Mouse (Mus musculus): ENCODE measurements around the gene Sept9. TPM values are rescaled to one million over a fixed set of nuclear protein-coding genes. Genes with fewer than 3 reads are reported as not detected.

Gene Sept9
- polyA plus RNA-seq, 1 experiment = 34.6 TPM

GRCm38 (mm10) chr11:117348429-117349103 lies 149.1 kb downstream of the Sept9 start:
- H3K27ac ChIP-seq (ENCODE audit: insufficient read depth, low read length) = no peak overlapping the region
- peaks cover 4% of the 10 kb centered on the region for H3K4me1 ChIP-seq (ENCODE audit: control insufficient read depth, insufficient read depth, low read length)
- TF ChIP-seq POLR2A (IDR thresholded peaks at IDR 0.05; ENCODE audit: extremely low read depth, insufficient read depth, low read length) (no peak), CTCF (IDR thresholded peaks at IDR 0.05; ENCODE audit: extremely low read depth, insufficient read depth, low read length) (no peak)

GRCm38 (mm10) chr11:117349429-117350363 lies 150.2 kb downstream of the Sept9 start:
- Histone ChIP-seq H3K4me3 (ENCODE audit: insufficient read depth, low read length) (no peak overlapping the region), H3K4me1 (ENCODE audit: control insufficient read depth, insufficient read depth, low read length) (peaks cover 4% of the 10 kb centered on the region), H3K27ac (ENCODE audit: insufficient read depth, low read length) (no peak overlapping the region)
- TF ChIP-seq POLR2A (IDR thresholded peaks at IDR 0.05; ENCODE audit: extremely low read depth, insufficient read depth, low read length) (no peak), CTCF (IDR thresholded peaks at IDR 0.05; ENCODE audit: extremely low read depth, insufficient read depth, low read length) (no peak)

More at GRCm38 (mm10) chr11:117348429-117349103, 149.1 kb downstream of the Sept9 start:
- H3K4me3 ChIP-seq (ENCODE audit: insufficient read depth, low read length) = no peak overlapping the region

GRCm38 (mm10) chr11:117350462-117351222 lies 151.2 kb downstream of the Sept9 start:
- Histone ChIP-seq H3K4me3 (ENCODE audit: insufficient read depth, low read length) (no peak overlapping the region), H3K27ac (ENCODE audit: insufficient read depth, low read length) (no peak overlapping the region), H3K4me1 (ENCODE audit: control insufficient read depth, insufficient read depth, low read length) (peaks cover 4% of the 10 kb centered on the region)
- no peak for TF ChIP-seq POLR2A (IDR thresholded peaks at IDR 0.05; ENCODE audit: extremely low read depth, insufficient read depth, low read length)
- no peak for TF ChIP-seq CTCF (IDR thresholded peaks at IDR 0.05; ENCODE audit: extremely low read depth, insufficient read depth, low read length)

- Histone ChIP-seq H3K27ac (ENCODE audit: insufficient read depth, low read length) (no peak overlapping the region), H3K4me1 (ENCODE audit: control insufficient read depth, insufficient read depth, low read length) (peaks cover 4% of the 10 kb centered on the region), H3K4me3 (ENCODE audit: insufficient read depth, low read length) (no peak overlapping the region)
- TF ChIP-seq CTCF (IDR thresholded peaks at IDR 0.05; ENCODE audit: extremely low read depth, insufficient read depth, low read length) (no peak), POLR2A (IDR thresholded peaks at IDR 0.05; ENCODE audit: extremely low read depth, insufficient read depth, low read length) (no peak)
These were observed 153.7 kb downstream of the Sept9 start for GRCm38 (mm10) chr11:117353126-117353525.

- Histone ChIP-seq H3K27ac (ENCODE audit: insufficient read depth, low read length) (no peak overlapping the region), H3K4me3 (ENCODE audit: insufficient read depth, low read length) (no peak overlapping the region), H3K4me1 (ENCODE audit: control insufficient read depth, insufficient read depth, low read length) (no peaks in the 10 kb centered on the region)
- no peak for TF ChIP-seq CTCF (IDR thresholded peaks at IDR 0.05; ENCODE audit: extremely low read depth, insufficient read depth, low read length)
- no peak for TF ChIP-seq POLR2A (IDR thresholded peaks at IDR 0.05; ENCODE audit: extremely low read depth, insufficient read depth, low read length)
These were observed 154.6 kb downstream of the Sept9 start for GRCm38 (mm10) chr11:117354107-117354506.

GRCm38 (mm10) chr11:117356937-117357336 lies 157.5 kb downstream of the Sept9 start:
- H3K4me1 ChIP-seq (ENCODE audit: control insufficient read depth, insufficient read depth, low read length) = no peaks in the 10 kb centered on the region
- H3K4me3 ChIP-seq (ENCODE audit: insufficient read depth, low read length) = no peak overlapping the region
- H3K27ac ChIP-seq (ENCODE audit: insufficient read depth, low read length) = no peak overlapping the region
- TF ChIP-seq CTCF (IDR thresholded peaks at IDR 0.05; ENCODE audit: extremely low read depth, insufficient read depth, low read length) (no peak), POLR2A (IDR thresholded peaks at IDR 0.05; ENCODE audit: extremely low read depth, insufficient read depth, low read length) (no peak)

- no peak overlapping the region for H3K4me3 ChIP-seq (ENCODE audit: insufficient read depth, low read length)
- TF ChIP-seq POLR2A (IDR thresholded peaks at IDR 0.05; ENCODE audit: extremely low read depth, insufficient read depth, low read length) = no peak
- peak; percentile 100 for TF ChIP-seq CTCF (IDR thresholded peaks at IDR 0.05; ENCODE audit: extremely low read depth, insufficient read depth, low read length)
- no peak overlapping the region for H3K27ac ChIP-seq (ENCODE audit: insufficient read depth, low read length)
- no peaks in the 10 kb centered on the region for H3K4me1 ChIP-seq (ENCODE audit: control insufficient read depth, insufficient read depth, low read length)
These were observed 158.6 kb downstream of the Sept9 start for GRCm38 (mm10) chr11:117357916-117358639.

GRCm38 (mm10) chr11:117359161-117359560 lies 159.7 kb downstream of the Sept9 start:
- no peak for TF ChIP-seq CTCF (IDR thresholded peaks at IDR 0.05; ENCODE audit: extremely low read depth, insufficient read depth, low read length)
- no peak for TF ChIP-seq POLR2A (IDR thresholded peaks at IDR 0.05; ENCODE audit: extremely low read depth, insufficient read depth, low read length)
- H3K4me1 ChIP-seq (ENCODE audit: control insufficient read depth, insufficient read depth, low read length) = no peaks in the 10 kb centered on the region
- no peak overlapping the region for H3K27ac ChIP-seq (ENCODE audit: insufficient read depth, low read length)
- no peak overlapping the region for H3K4me3 ChIP-seq (ENCODE audit: insufficient read depth, low read length)

Measured in cortical plate, adult 2 months (tissue).